Mouse (Mus musculus) CD4-positive, CD25-positive, alpha-beta regulatory T cell, adult 2 months (primary cell): ENCODE measurements around the gene Foxk1.

Experiments
- DNase-seq: peaks from one replicate; pipeline ENCODE4 v3.0.0-alpha.2; 2012; ENCODE audit warnings: low read depth, low spot score

The Foxk1 gene

GRCm38 (mm10) chr5:142387716-142388115, 13.6 kb upstream of the Foxk1 start:
- DNase-seq: peak; percentile 43

DNA sequence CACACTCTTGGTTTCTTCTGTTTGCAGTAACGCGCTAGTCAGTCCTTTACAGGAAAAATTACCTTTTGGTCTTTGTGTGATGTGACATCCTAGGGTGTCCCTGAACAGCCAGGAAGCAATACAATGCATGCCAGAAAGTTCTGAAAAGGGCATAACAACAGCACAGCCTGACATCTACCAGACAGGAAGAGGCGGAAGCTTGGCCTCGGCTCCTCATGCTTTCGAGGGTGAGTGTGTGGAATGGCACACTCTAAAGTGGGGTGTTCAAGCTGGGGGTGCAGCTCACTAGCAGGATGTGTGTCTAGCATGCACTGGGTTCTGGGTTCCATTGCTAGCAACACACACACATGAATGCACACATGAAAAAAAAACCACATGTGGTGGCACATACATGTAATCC, 9.6 kb upstream of the Foxk1 start:
- peak; percentile 48 for DNase-seq

- peak; percentile 42 for DNase-seq
Measured at GRCm38 (mm10) chr5:142394602-142395252, 6.6 kb upstream of the Foxk1 start.

DNA sequence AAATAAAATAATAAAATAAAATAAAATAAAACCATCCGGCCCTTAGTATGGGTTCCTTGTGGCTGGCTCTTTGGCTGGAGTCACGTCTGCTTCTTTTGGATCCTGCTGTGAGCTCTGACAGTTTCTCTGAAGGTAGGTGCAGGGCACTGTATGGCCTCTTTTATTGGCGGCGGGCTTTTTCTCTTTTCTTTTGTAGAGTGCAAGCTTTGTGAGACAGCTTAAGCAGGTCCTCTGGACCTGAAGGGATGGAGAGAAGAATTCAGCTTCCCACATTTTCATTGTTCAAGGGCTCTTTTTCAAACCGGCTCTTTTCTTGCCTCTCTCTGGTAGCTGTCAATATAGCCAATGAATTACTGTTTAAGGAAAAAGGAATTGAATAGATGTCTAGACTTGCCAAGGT, 5.4 kb upstream of the Foxk1 start:
- no peak for DNase-seq

GRCm38 (mm10) chr5:142400181-142400883, 965 bp upstream of the Foxk1 start:
- DNase-seq: no peak

- peak; percentile 69 for DNase-seq
Measured at GRCm38 (mm10) chr5:142401641-142402625, 636 bp downstream of the Foxk1 start.

DNA sequence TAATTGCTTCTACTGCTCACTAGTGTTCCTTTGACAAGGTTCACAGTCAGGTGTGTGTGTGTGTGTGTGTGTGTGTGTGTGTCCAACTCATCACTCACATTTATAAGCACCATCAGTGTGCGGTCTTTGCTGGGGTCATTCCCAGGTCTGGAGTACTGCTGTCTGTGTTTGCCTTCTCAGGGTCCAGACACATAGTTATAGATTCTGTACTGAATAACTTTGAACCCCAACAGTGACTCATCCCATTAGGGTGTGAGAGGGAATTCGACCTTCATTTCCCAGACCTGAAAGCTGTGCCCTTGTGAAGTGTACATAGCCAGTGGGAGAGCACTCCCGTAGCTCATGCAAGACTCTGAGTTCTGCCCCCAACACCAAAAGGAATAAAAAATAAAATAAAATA, 2.4 kb downstream of the Foxk1 start:
- DNase-seq: no peak

- peak; percentile 49 for DNase-seq
Measured at GRCm38 (mm10) chr5:142404307-142404706, 3.0 kb downstream of the Foxk1 start.

DNA sequence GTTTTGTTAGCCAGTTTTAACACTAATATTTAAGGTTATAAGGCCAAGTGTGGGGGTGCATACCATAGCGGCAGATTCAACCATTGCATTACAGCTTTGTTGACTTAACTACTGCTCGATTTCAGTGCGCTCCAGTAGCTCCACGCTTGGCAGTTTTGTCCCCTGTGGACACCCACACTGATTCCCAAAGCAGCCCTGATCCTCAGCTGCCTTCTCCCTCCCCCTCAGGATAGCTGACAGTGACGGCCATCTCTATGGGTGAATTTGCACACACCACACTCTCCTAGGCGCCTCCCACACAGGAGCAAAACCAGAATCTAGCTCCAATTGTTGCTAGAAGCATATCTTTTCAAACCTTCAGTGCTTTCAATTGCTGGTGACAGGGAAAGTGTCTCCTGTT, 4.1 kb downstream of the Foxk1 start:
- no peak for DNase-seq

- DNase-seq: peak; percentile 42
Measured at GRCm38 (mm10) chr5:142406401-142406800, 5.1 kb downstream of the Foxk1 start.

DNA sequence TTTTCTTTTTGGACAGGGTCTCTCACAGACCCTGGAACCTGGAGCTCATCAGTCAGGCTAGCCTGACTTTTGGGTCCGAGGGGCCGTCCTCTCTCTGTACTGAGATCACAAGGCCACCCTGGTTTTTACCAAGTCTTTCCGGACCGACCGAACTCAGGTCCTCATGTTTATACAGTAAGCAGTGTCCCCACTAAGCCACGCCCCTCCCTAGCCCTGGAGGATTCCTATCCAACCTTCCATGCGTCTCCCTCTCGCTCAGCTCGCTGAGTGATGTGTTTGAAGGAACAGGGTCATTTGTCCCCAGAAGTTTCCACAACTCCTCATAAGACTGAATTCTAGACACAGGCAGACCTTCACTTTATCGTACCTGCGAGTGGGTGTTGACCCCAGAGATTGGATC, 5.6 kb downstream of the Foxk1 start:
- no peak for DNase-seq

- peak; percentile 31 for DNase-seq
Measured at GRCm38 (mm10) chr5:142407381-142407780, 6.1 kb downstream of the Foxk1 start.

DNA sequence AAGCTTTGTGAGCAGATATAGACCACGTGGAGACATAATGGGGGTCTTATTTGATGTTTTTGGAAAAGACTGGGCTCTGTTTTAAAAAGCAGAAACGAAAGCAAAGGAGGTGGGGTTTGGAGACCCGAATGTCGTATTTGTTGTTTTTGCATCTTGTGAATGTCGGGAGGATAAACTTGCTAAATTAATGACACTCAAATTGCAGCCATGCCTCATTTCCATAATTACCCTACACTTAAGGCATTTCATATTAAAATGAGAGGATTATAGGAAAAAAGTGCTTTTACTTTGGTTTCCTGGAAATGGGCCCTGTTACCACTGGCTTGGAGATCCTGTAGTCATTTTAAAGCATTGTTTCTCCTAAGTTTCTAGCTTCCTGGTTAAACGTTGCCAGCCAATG, 7.9 kb downstream of the Foxk1 start:
- no peak for DNase-seq

- DNase-seq: no peak
Measured at GRCm38 (mm10) chr5:142410348-142410747, 9.1 kb downstream of the Foxk1 start.

- DNase-seq: no peak
Measured at GRCm38 (mm10) chr5:142412678-142413385, 11.5 kb downstream of the Foxk1 start.

GRCm38 (mm10) chr5:142413723-142414445, 12.6 kb downstream of the Foxk1 start:
- DNase-seq: no peak

GRCm38 (mm10) chr5:142415401-142415800, 14.1 kb downstream of the Foxk1 start:
- no peak for DNase-seq

- peak; percentile 81 for DNase-seq
Measured at GRCm38 (mm10) chr5:142416070-142416775, 14.9 kb downstream of the Foxk1 start.

DNA sequence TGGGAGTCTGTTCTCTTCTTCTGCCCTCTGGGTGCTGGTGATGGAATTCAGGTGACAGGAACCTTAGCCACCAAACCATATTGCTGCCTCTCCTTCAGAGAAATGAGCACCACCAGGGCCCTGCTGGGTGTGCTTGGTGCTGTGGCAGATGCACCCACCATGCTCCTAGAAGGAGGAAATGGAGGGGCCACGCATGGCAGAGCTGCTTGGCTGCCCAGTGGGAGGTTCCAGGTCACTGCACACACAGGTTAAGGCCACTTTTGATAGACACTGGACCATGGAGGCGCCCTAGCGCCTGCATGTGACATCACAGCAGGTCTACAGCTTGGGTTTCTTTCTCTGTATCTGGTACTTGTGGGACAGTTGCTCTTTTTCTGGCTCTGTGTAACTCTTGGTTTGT, 15.8 kb downstream of the Foxk1 start:
- DNase-seq: peak; percentile 11

GRCm38 (mm10) chr5:142417876-142418275, 16.6 kb downstream of the Foxk1 start:
- DNase-seq: no peak
